Mouse (Mus musculus): ENCODE results near the gene Arf1. TPM values are rescaled to one million over a fixed set of nuclear protein-coding genes. Genes with fewer than 3 reads are reported as not detected.
A peak's percentile ranks its signal among the peaks of the same experiment; 100 is the strongest.

Arf1 gene
- polyA plus RNA-seq, 1 experiment from 2014 or later, result 687 TPM

- WGBS, result under 1% methylated on average over 63 of the region's 63 CpGs
- DNase-seq (ENCODE audit: low spot score), result peak; percentile 95
- Histone ChIP-seq H3K9me3 (no peaks in the 10 kb centered on the region), H3K36me3 (peaks cover 45% of the 10 kb centered on the region), H3K4me3 (peak within 1 kb of the TSS; percentile 89), H3K4me1 (replicated peaks) (peaks cover 17% of the 10 kb centered on the region), H3K27ac (peak within 1 kb of the TSS; percentile 89), H3K27me3 (ENCODE audit: insufficient read depth, poor library complexity, severe bottlenecking) (no peaks in the 10 kb centered on the region)
Observed at GRCm38 (mm10) chr11:59202081-59202995, 25.7 kb downstream of the Arf1 start, which contains the start of gene Mrpl55. Mrpl55 (plus strand) TSS chr11:59202486.

- Histone ChIP-seq H3K9me3 (no peaks in the 10 kb centered on the region), H3K36me3 (peaks cover 39% of the 10 kb centered on the region), H3K27ac (peak overlapping the region; percentile 89), H3K27me3 (ENCODE audit: insufficient read depth, poor library complexity, severe bottlenecking) (no peaks in the 10 kb centered on the region), H3K4me3 (peak overlapping the region; percentile 89), H3K4me1 (replicated peaks) (peaks cover 17% of the 10 kb centered on the region)
- DNase-seq (ENCODE audit: low spot score), result no peak
- WGBS, result 35% methylated on average over 16 of the region's 16 CpGs
Observed at GRCm38 (mm10) chr11:59201216-59202002, 26.7 kb downstream of the Arf1 start.

- Histone ChIP-seq H3K9me3 (no peaks in the 10 kb centered on the region), H3K36me3 (0 out of 2 replicates have a peak, but pooled peaks cover 12% of the 10 kb centered on the region), H3K4me3 (no peak overlapping the region), H3K27me3 (ENCODE audit: insufficient read depth, poor library complexity, severe bottlenecking) (no peaks in the 10 kb centered on the region), H3K4me1 (replicated peaks) (peaks cover 4% of the 10 kb centered on the region), H3K27ac (no peak overlapping the region)
- no peak for DNase-seq (ENCODE audit: low spot score)
Observed at GRCm38 (mm10) chr11:59196230-59196629, 31.8 kb downstream of the Arf1 start.

- no peak for DNase-seq (ENCODE audit: low spot score)
- WGBS, result 6% methylated on average over 16 of the region's 16 CpGs
Observed at GRCm38 (mm10) chr11:59192059-59192386, 36.0 kb downstream of the Arf1 start, which contains the start of gene Guk1. Guk1 (minus strand) TSS chr11:59192212.

GRCm38 (mm10) chr11:59191231-59192058, 36.6 kb downstream of the Arf1 start:
- H3K27me3 ChIP-seq (ENCODE audit: insufficient read depth, poor library complexity, severe bottlenecking), result no peaks in the 10 kb centered on the region
- DNase-seq (ENCODE audit: low spot score), result peak; percentile 88

More at GRCm38 (mm10) chr11:59192059-59192386, 36.0 kb downstream of the Arf1 start, which contains the start of gene Guk1:
- peaks cover 20% of the 10 kb centered on the region for H3K4me1 ChIP-seq (replicated peaks)
- no peaks in the 10 kb centered on the region for H3K27me3 ChIP-seq (ENCODE audit: insufficient read depth, poor library complexity, severe bottlenecking)
- peak within 1 kb of the TSS; percentile 89 for H3K27ac ChIP-seq
- H3K9me3 ChIP-seq, result no peaks in the 10 kb centered on the region
- H3K36me3 ChIP-seq, result 0 out of 2 replicates have a peak, but pooled peaks cover under 1% of the 10 kb centered on the region
- peak within 1 kb of the TSS; percentile 73 for H3K4me3 ChIP-seq

GRCm38 (mm10) chr11:59187706-59188105, 40.4 kb downstream of the Arf1 start:
- Histone ChIP-seq H3K4me3 (no peak overlapping the region), H3K36me3 (peaks cover 41% of the 10 kb centered on the region), H3K9me3 (no peaks in the 10 kb centered on the region), H3K4me1 (replicated peaks) (peaks cover 25% of the 10 kb centered on the region), H3K27ac (no peak overlapping the region), H3K27me3 (ENCODE audit: insufficient read depth, poor library complexity, severe bottlenecking) (no peaks in the 10 kb centered on the region)
- WGBS, result 88% methylated on average over 6 of the region's 6 CpGs
- no peak for DNase-seq (ENCODE audit: low spot score)

More at GRCm38 (mm10) chr11:59191231-59192058, 36.6 kb downstream of the Arf1 start:
- WGBS, result under 1% methylated on average over 59 of the region's 59 CpGs
- peaks cover 6% of the 10 kb centered on the region; the same call in 1 of the 2 replicates for H3K36me3 ChIP-seq
- peaks cover 20% of the 10 kb centered on the region for H3K4me1 ChIP-seq (replicated peaks)
- peak overlapping the region; percentile 73 for H3K4me3 ChIP-seq
- H3K9me3 ChIP-seq, result no peaks in the 10 kb centered on the region
- peak overlapping the region; percentile 89 for H3K27ac ChIP-seq

- H3K4me3 ChIP-seq, result no peak overlapping the region
- 83% methylated on average over 5 of the region's 5 CpGs for WGBS
- H3K4me1 ChIP-seq (replicated peaks), result peaks cover 21% of the 10 kb centered on the region
- 0 out of 2 replicates have a peak, but pooled peaks cover 5% of the 10 kb centered on the region for H3K27me3 ChIP-seq (ENCODE audit: insufficient read depth, poor library complexity, severe bottlenecking)
- DNase-seq (ENCODE audit: low spot score), result no peak
- no peak overlapping the region for H3K27ac ChIP-seq
- no peaks in the 10 kb centered on the region for H3K9me3 ChIP-seq
- H3K36me3 ChIP-seq, result peaks cover 47% of the 10 kb centered on the region
Observed at GRCm38 (mm10) chr11:59185490-59185889, 42.6 kb downstream of the Arf1 start.

GRCm38 (mm10) chr11:59183821-59184220, 44.2 kb downstream of the Arf1 start:
- Histone ChIP-seq H3K4me1 (replicated peaks) (peaks cover 8% of the 10 kb centered on the region), H3K27me3 (ENCODE audit: insufficient read depth, poor library complexity, severe bottlenecking) (peaks cover 19% of the 10 kb centered on the region), H3K27ac (no peak overlapping the region), H3K4me3 (no peak overlapping the region), H3K36me3 (peaks cover 47% of the 10 kb centered on the region), H3K9me3 (no peaks in the 10 kb centered on the region)
- DNase-seq (ENCODE audit: low spot score), result peak; percentile 37
- 50% methylated on average over 3 of the region's 3 CpGs for WGBS

- Histone ChIP-seq H3K27ac (no peak within 1 kb of the TSS), H3K9me3 (no peaks in the 10 kb centered on the region), H3K36me3 (peaks cover 47% of the 10 kb centered on the region), H3K4me1 (replicated peaks) (peaks cover 8% of the 10 kb centered on the region), H3K4me3 (no peak within 1 kb of the TSS), H3K27me3 (ENCODE audit: insufficient read depth, poor library complexity, severe bottlenecking) (peaks cover 28% of the 10 kb centered on the region)
- DNase-seq (ENCODE audit: low spot score), result no peak
- 51% methylated on average over 3 of the region's 3 CpGs for WGBS
Observed at GRCm38 (mm10) chr11:59182864-59183331, 45.2 kb downstream of the Arf1 start, which contains the start of gene Gjc2. Gjc2 (minus strand) TSS chr11:59183213.

GRCm38 (mm10) chr11:59176921-59177320, 51.1 kb downstream of the Arf1 start:
- H3K9me3 ChIP-seq, result no peaks in the 10 kb centered on the region
- H3K36me3 ChIP-seq, result no peaks in the 10 kb centered on the region
- peaks cover 14% of the 10 kb centered on the region for H3K4me1 ChIP-seq (replicated peaks)
- 8% methylated on average over 34 of the region's 34 CpGs for WGBS
- H3K27ac ChIP-seq, result no peak overlapping the region
- H3K27me3 ChIP-seq (ENCODE audit: insufficient read depth, poor library complexity, severe bottlenecking), result peaks cover 70% of the 10 kb centered on the region
- no peak for DNase-seq (ENCODE audit: low spot score)
- H3K4me3 ChIP-seq, result peak overlapping the region; percentile 30; the same call in 1 of the 2 replicates

GRCm38 (mm10) chr11:59176475-59176874, 51.6 kb downstream of the Arf1 start:
- H3K27me3 ChIP-seq (ENCODE audit: insufficient read depth, poor library complexity, severe bottlenecking), result peaks cover 66% of the 10 kb centered on the region
- no peak for DNase-seq (ENCODE audit: low spot score)
- peak overlapping the region; percentile 30 for H3K4me3 ChIP-seq
- WGBS, result 3% methylated on average over 48 of the region's 48 CpGs
- H3K27ac ChIP-seq, result no peak overlapping the region
- no peaks in the 10 kb centered on the region for H3K9me3 ChIP-seq
- H3K4me1 ChIP-seq (replicated peaks), result peaks cover 14% of the 10 kb centered on the region
- H3K36me3 ChIP-seq, result no peaks in the 10 kb centered on the region

All from hindbrain, embryonic 10.5 days (tissue).